Mouse (Mus musculus) liver, embryonic 11.5 days (tissue): ENCODE results near the gene Fut1. TPM values are rescaled to one million over a fixed set of nuclear protein-coding genes. Genes with fewer than 3 reads are reported as not detected.

Source experiments
- ATAC-seq: fragments of 200-750 bp; cut with Nextera tagmentation; replicated peaks from 2 replicates; pipeline ENCODE4 v1.8.0; 2017; ENCODE audit warnings: moderate number of reproducible peaks, mild to moderate bottlenecking, moderate TSS enrichment, moderate library complexity; ENCODE audit not compliant: low FRiP score
- DNase-seq: peaks from one replicate; pipeline ENCODE4 v3.0.0-alpha.2; 2017; ENCODE audit warnings: low spot score
- H3K27ac ChIP-seq: fragments of 300-500 bp; sonication (generic); 2 replicates; pipeline ENCODE4 v1.5.1; 2014; ENCODE audit warnings: mild to moderate bottlenecking, low read depth, low read length, control low read depth
- H3K27me3 ChIP-seq: fragments of 300-500 bp; sonication (generic); replicated peaks from 2 replicates; pipeline ENCODE4 v1.6.1; 2014; ENCODE audit warnings: low read length, mixed read lengths; ENCODE audit not compliant: control insufficient read depth, insufficient read depth
- H3K36me3 ChIP-seq: fragments of 300-500 bp; sonication (generic); 2 replicates; pipeline ENCODE4 v1.6.1; 2014; ENCODE audit warnings: mild to moderate bottlenecking, low read length, moderate library complexity, mixed read lengths; ENCODE audit not compliant: control insufficient read depth, insufficient read depth
- H3K4me1 ChIP-seq: fragments of 300-500 bp; sonication (generic); replicated peaks from 2 replicates; pipeline ENCODE4 v1.6.1; 2014; ENCODE audit warnings: low read length, mixed read lengths; ENCODE audit not compliant: control insufficient read depth, insufficient read depth
- H3K4me2 ChIP-seq: fragments of 300-500 bp; sonication (generic); 2 replicates; pipeline ENCODE4 v1.6.1; 2014; ENCODE audit warnings: mild to moderate bottlenecking, control low read depth, moderate library complexity
- H3K4me3 ChIP-seq: fragments of 300-500 bp; sonication (generic); 2 replicates; pipeline ENCODE4 v1.5.1; 2014; ENCODE audit warnings: low read depth, low read length, control low read depth
- H3K9ac ChIP-seq: fragments of 300-500 bp; sonication (generic); 2 replicates; pipeline ENCODE4 v1.6.1; 2014; ENCODE audit warnings: low read depth, low read length, control low read depth
- H3K9me3 ChIP-seq: fragments of 300-500 bp; sonication (generic); 2 replicates; pipeline ENCODE4 v1.6.1; 2016; ENCODE audit warnings: low read length, inconsistent platforms, mixed read lengths; ENCODE audit not compliant: control insufficient read depth
- WGBS: fragments of 180-500 bp; shearing (Covaris S2); extraction: QIAGEN DNeasy Blood & Tissue Kit; methylation state at CpG from one replicate; pipeline ENCODE4 v1.1.7; 2014; 5-methylcytosine and 5-hydroxymethylcytosine counted together
- polyA plus RNA-seq: library from polyadenylated mRNA; unstranded; fragments of >200 nt; fragmentation: Nextera tagmentation; extraction: Ambion mirVana; gene quantifications from 2 replicates; pipeline ENCODE4 v1.2.1, GENCODE M21; 2014

Fut1 gene
- polyA plus RNA-seq, 1 experiment from 2014 or later: not detected

GRCm38 (mm10) chr7:45666161-45666560 is 49.1 kb downstream of the Fut1 start, which contains the start of gene Fut2:
Fut2 (minus strand) TSS chr7:45666394.
- H3K4me3 ChIP-seq: no peak within 1 kb of the TSS
- ATAC-seq (no peak), DNase-seq (no peak)
- no peak within 1 kb of the TSS for H3K4me2 ChIP-seq
- H3K4me1 ChIP-seq: peaks cover 2% of the 10 kb centered on the region; the same call in 1 of the 2 replicates
- no peaks in the 10 kb centered on the region for H3K36me3 ChIP-seq
- no peaks in the 10 kb centered on the region for H3K27me3 ChIP-seq
- WGBS: 77% methylated on average over 7 of the region's 7 CpGs
- no peaks in the 10 kb centered on the region for H3K9me3 ChIP-seq
- no peak within 1 kb of the TSS for H3K9ac ChIP-seq
- H3K27ac ChIP-seq: no peak within 1 kb of the TSS

- Histone ChIP-seq H3K27ac (no peak overlapping the region), H3K4me1 (peaks cover 2% of the 10 kb centered on the region; the same call in 1 of the 2 replicates), H3K36me3 (no peaks in the 10 kb centered on the region), H3K9me3 (no peaks in the 10 kb centered on the region), H3K9ac (no peak overlapping the region), H3K4me2 (no peak overlapping the region), H3K27me3 (no peaks in the 10 kb centered on the region), H3K4me3 (no peak overlapping the region)
- DNase-seq (no peak), ATAC-seq (no peak)
- WGBS: 76% methylated on average over 14 of the region's 14 CpGs
These were observed 50.7 kb downstream of the Fut1 start for GRCm38 (mm10) chr7:45667761-45668160.

GRCm38 (mm10) chr7:45668921-45669320 is 51.8 kb downstream of the Fut1 start:
- Histone ChIP-seq H3K27ac (no peak overlapping the region), H3K9ac (no peak overlapping the region), H3K9me3 (no peaks in the 10 kb centered on the region), H3K4me2 (no peak overlapping the region), H3K4me3 (no peak overlapping the region), H3K4me1 (peaks cover 2% of the 10 kb centered on the region; the same call in 1 of the 2 replicates), H3K36me3 (no peaks in the 10 kb centered on the region), H3K27me3 (no peaks in the 10 kb centered on the region)
- WGBS: 91% methylated on average over 9 of the region's 9 CpGs
- ATAC-seq (no peak), DNase-seq (no peak)

Other genes starting within 250 kb of the Fut1 start
- gene Lin7b, start 246.7 kb upstream of the Fut1 start, polyA plus RNA-seq: 0.35 TPM in 1 of 2 replicates, not detected in the other
- gene Snrnp70, start 221.5 kb upstream of the Fut1 start, polyA plus RNA-seq: 51.6 and 64.4 TPM in 2 replicates
- gene Kcna7, start 211.6 kb upstream of the Fut1 start, polyA plus RNA-seq: 0.18 TPM in 1 of 2 replicates, not detected in the other
- gene Ntf5, start 203.6 kb upstream of the Fut1 start, polyA plus RNA-seq: 2.0 and 2.5 TPM in 2 replicates
- 0.26 TPM in 1 of 2 replicates, not detected in the other for gene Lhb, start 196.5 kb upstream of the Fut1 start, polyA plus RNA-seq
- gene Gys1, start 182.4 kb upstream of the Fut1 start, polyA plus RNA-seq: 21.4 and 23.7 TPM in 2 replicates
- 240 and 250 TPM in 2 replicates for gene Ruvbl2, start 179.2 kb upstream of the Fut1 start, polyA plus RNA-seq
- 6,297 and 6,318 TPM in 2 replicates for gene Ftl1, start 157.4 kb upstream of the Fut1 start, polyA plus RNA-seq
- gene Bax, start 150.4 kb upstream of the Fut1 start, polyA plus RNA-seq: 190 and 212 TPM in 2 replicates
- 2.3 and 3.2 TPM in 2 replicates for gene Tulp2, start 135.4 kb upstream of the Fut1 start, polyA plus RNA-seq
- gene Gm45808, start 130.5 kb upstream of the Fut1 start, polyA plus RNA-seq: not detected in 2 replicates
- 4.9 and 5.8 TPM in 2 replicates for gene Dhdh, start 128.5 kb upstream of the Fut1 start, polyA plus RNA-seq
- gene Nucb1, start 106.9 kb upstream of the Fut1 start, polyA plus RNA-seq: 149 and 153 TPM in 2 replicates
- 61.6 and 62.0 TPM in 2 replicates for gene Ppp1r15a, start 91.0 kb upstream of the Fut1 start, polyA plus RNA-seq
- gene Plekha4, start 91.0 kb upstream of the Fut1 start, polyA plus RNA-seq: 0.64 and 0.89 TPM in 2 replicates
- gene Hsd17b14, start 62.4 kb upstream of the Fut1 start, polyA plus RNA-seq: 2.8 and 5.4 TPM in 2 replicates
- 84.7 and 90.1 TPM in 2 replicates for gene Bcat2, start 47.1 kb upstream of the Fut1 start, polyA plus RNA-seq
- gene Fgf21, start 1.8 kb upstream of the Fut1 start, polyA plus RNA-seq: 0.23 TPM in 1 of 2 replicates, not detected in the other
- 0.21 and 0.22 TPM in 2 replicates for gene Izumo1, start 4.5 kb downstream of the Fut1 start, polyA plus RNA-seq
- gene Rasip1, start 10.2 kb downstream of the Fut1 start, polyA plus RNA-seq: 8.0 and 9.3 TPM in 2 replicates
- gene Mamstr, start 22.7 kb downstream of the Fut1 start, polyA plus RNA-seq: 0.69 and 0.73 TPM in 2 replicates
- 0.08 TPM in 1 of 2 replicates, not detected in the other for gene Fut2, start 49.1 kb downstream of the Fut1 start, polyA plus RNA-seq
- 0.23 TPM in 1 of 2 replicates, not detected in the other for gene Ntn5, start 66.7 kb downstream of the Fut1 start, polyA plus RNA-seq
- gene Sec1, start 77.1 kb downstream of the Fut1 start, polyA plus RNA-seq: 0.30 and 0.33 TPM in 2 replicates
- 1.0 and 1.2 TPM in 2 replicates for gene Car11, start 82.6 kb downstream of the Fut1 start, polyA plus RNA-seq
- gene Dbp, start 87.8 kb downstream of the Fut1 start, polyA plus RNA-seq: 1.8 and 1.9 TPM in 2 replicates
- 1,405 and 1,469 TPM in 2 replicates for gene Rpl18, start 98.2 kb downstream of the Fut1 start, polyA plus RNA-seq
- 24.2 and 25.6 TPM in 2 replicates for gene Sphk2, start 100.7 kb downstream of the Fut1 start, polyA plus RNA-seq
- 0.77 and 1.1 TPM in 2 replicates for gene Fam83e, start 103.9 kb downstream of the Fut1 start, polyA plus RNA-seq
- gene Spaca4, start 108.5 kb downstream of the Fut1 start, polyA plus RNA-seq: not detected in 2 replicates
- 0.30 and 0.45 TPM in 2 replicates for gene Lmtk3, start 166.4 kb downstream of the Fut1 start, polyA plus RNA-seq
- gene Sult2b1, start 167.4 kb downstream of the Fut1 start, polyA plus RNA-seq: 0.65 and 0.70 TPM in 2 replicates
- 67.2 and 69.1 TPM in 2 replicates for gene Cyth2, start 197.3 kb downstream of the Fut1 start, polyA plus RNA-seq
- 0.40 and 0.74 TPM in 2 replicates for gene Kcnj14, start 207.5 kb downstream of the Fut1 start, polyA plus RNA-seq
- 101 and 106 TPM in 2 replicates for gene Grwd1, start 213.7 kb downstream of the Fut1 start, polyA plus RNA-seq